Mouse (Mus musculus) cerebellum, adult 2 months (tissue): ENCODE data around the gene Mrpl18.
"Not testable (repeated sequence)": the region's sequence is repeated elsewhere in the genome, so short reads cannot be mapped to it uniquely, and the experiment has no call there.

Experiments used
- CTCF ChIP-seq: fragments of 200-500 bp; IDR thresholded peaks from 2 replicates; pipeline ENCODE4 v1.5.1; 2011; ENCODE audit warnings: low read depth, mild to moderate bottlenecking, control low read depth, low read length, moderate library complexity, borderline replicate concordance; ENCODE audit not compliant: insufficient read depth
- POLR2A ChIP-seq: fragments of 200-500 bp; IDR thresholded peaks from 2 replicates; pipeline ENCODE4 v1.6.1; 2011; ENCODE audit warnings: low read length, control low read depth, borderline replicate concordance; ENCODE audit not compliant: insufficient read depth

DNA sequence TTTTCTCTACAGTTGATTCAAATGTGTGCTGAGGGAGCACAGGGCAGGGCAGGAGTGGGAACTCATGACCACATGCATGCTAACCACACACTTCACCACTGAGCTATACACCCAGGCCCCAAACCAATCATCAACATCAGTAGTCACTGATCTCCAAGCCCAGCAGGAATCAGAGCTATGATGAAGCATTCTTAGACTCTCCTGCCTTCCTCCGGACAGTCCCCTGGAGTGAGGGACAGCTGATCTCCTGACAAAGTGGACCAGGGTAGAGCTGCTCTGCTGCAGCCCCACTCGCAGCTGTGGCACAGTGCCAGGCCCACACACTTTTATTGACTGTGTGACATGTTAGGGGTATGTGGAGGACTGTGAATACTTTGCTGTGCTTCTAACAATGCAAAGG, 43.2 kb upstream of the Mrpl18 start:
- not testable (repeated sequence) for TF ChIP-seq POLR2A, CTCF
